Mouse (Mus musculus): ENCODE data around the gene Hcst. TPM values are rescaled to one million over a fixed set of nuclear protein-coding genes. Genes with fewer than 3 reads are reported as not detected.

The Hcst gene
- 0.66 and 0.90 TPM in 2 replicates for polyA plus RNA-seq (2015; fragmentation: Nextera tagmentation; extraction: Ambion mirVana)

DNA sequence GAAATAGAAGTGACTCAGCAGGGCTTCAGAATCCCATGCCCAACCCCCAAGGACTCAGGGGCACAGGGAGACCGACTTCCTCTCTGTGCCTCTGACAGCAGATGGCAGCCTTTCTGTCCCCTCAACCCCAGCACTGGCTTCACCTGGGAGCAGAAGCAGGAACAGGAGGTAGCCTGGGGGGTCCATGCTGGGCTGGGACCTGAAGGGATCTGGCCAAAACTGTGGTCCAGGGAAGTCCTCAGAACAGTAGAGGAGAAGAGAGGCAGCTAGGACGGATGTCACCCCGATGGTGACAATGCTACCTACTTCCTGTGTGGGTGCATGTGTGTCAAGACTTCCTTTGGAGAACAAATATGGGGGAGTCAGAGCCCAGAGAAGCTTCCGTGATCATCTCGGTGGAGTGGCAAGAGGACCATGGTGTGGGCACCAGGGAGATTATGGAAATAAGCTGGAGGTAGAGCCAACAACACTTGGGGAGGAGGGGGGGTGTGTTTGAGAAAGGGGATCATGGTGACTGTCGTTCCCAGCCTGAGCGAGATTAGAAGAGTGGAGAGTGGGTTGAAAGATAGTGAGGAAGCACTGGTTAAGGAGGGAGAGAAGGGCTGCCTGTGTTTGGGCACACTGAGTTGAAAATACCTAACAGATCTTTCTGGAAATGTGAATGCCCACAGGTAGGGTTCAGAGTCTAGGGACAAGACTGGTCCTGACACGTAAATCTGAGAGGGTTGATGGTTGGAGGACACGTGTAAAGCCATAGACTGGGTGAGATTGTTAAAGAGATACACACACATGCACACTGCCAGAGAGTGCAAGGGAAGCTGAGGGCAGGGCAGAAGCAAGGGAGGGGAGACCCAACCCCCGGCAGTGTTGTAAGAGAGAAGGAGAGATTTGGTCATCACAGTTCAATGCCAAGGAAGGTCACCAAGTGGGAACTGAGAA lies at the start of gene Hcst:
Gene Hcst (minus strand): TSS at position 294 of the 939 bp plus-strand sequence.
- no peak within 1 kb of the TSS for H3K4me3 ChIP-seq
- no peak for ATAC-seq (ENCODE audit: extremely low read depth, insufficient number of reproducible peaks, low FRiP score, low TSS enrichment)
- 59% methylated on average over 10 of the region's 10 CpGs for WGBS

GRCm38 (mm10) chr7:30464816-30465300 lies 45.2 kb upstream of the Hcst start:
- no peak for ATAC-seq (ENCODE audit: extremely low read depth, insufficient number of reproducible peaks, low FRiP score, low TSS enrichment)
- no peak overlapping the region for H3K9ac ChIP-seq
- H3K4me1 ChIP-seq: peaks cover 5% of the 10 kb centered on the region; the same call in 1 of the 2 replicates
- H3K9me3 ChIP-seq: no peaks in the 10 kb centered on the region
- no peaks in the 10 kb centered on the region for H3K36me3 ChIP-seq
- no peak overlapping the region for H3K4me2 ChIP-seq
- no peak overlapping the region for H3K27ac ChIP-seq (replicated peaks)
- peaks cover 96% of the 10 kb centered on the region for H3K27me3 ChIP-seq (replicated peaks)
- H3K4me3 ChIP-seq: no peak overlapping the region
- 11% methylated on average over 6 of the region's 6 CpGs for WGBS

More for the DNA sequence above, at the start of gene Hcst:
- Histone ChIP-seq H3K27me3 (replicated peaks) (peaks cover 31% of the 10 kb centered on the region), H3K4me1 (peaks cover 17% of the 10 kb centered on the region), H3K9ac (no peak within 1 kb of the TSS), H3K4me2 (no peak within 1 kb of the TSS), H3K27ac (replicated peaks) (no peak within 1 kb of the TSS), H3K9me3 (peaks cover 7% of the 10 kb centered on the region), H3K36me3 (peaks cover 5% of the 10 kb centered on the region; the same call in 1 of the 2 replicates)

DNA sequence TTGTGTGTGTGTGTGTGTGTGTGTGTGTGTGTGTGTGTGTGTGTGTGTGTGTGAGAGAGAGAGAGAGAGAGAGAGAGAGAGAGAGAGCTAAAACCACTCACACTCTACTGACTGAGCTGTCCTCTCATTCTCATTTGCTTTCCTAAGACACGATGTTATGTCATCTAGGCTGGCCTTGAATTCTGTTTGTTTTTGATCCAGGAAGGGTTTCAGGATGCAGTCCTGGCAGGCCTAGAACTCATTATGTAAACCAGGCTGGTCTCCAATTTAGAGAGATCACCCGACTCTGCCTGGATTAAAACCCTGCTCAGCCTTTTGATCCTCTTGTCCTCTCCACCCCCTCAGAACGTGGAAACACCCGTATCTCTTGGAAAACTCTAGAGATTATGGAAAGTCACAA lies 44.3 kb upstream of the Hcst start:
- no peaks in the 10 kb centered on the region for H3K9me3 ChIP-seq
- no peaks in the 10 kb centered on the region for H3K36me3 ChIP-seq
- WGBS: 21% methylated on average over 4 of the region's 4 CpGs
- H3K4me3 ChIP-seq: no peak overlapping the region
- H3K27me3 ChIP-seq (replicated peaks): peaks cover 97% of the 10 kb centered on the region
- no peak overlapping the region for H3K4me2 ChIP-seq
- no peak overlapping the region for H3K9ac ChIP-seq
- peaks cover 5% of the 10 kb centered on the region; the same call in 1 of the 2 replicates for H3K4me1 ChIP-seq
- no peak for ATAC-seq (ENCODE audit: extremely low read depth, insufficient number of reproducible peaks, low FRiP score, low TSS enrichment)
- no peak overlapping the region for H3K27ac ChIP-seq (replicated peaks)

GRCm38 (mm10) chr7:30463568-30463967 lies 43.9 kb upstream of the Hcst start:
- H3K9me3 ChIP-seq: no peaks in the 10 kb centered on the region
- H3K9ac ChIP-seq: no peak overlapping the region

DNA sequence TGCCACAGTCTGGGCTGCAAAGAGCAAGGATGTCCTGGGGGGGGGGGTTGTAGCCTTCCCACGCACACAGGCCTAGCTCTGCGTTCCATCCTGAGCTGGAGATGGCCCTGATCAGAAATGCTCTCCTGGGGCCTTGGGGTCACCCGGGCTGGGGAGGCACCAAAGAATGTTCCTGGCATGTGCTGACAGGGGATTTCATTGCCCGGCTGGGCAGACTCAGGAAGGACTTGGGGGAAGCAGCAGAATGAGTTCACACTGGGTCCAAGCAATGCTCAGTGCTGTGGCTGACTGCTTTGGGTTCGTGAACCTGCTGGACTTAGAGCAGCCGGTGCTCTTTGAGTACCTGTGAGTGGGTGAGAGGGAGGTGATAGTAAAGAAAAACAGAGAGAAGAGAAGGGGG lies 39.8 kb upstream of the Hcst start:
- H3K4me2 ChIP-seq: no peak overlapping the region
- peaks cover 100% of the 10 kb centered on the region for H3K27me3 ChIP-seq (replicated peaks)
- ATAC-seq (ENCODE audit: extremely low read depth, insufficient number of reproducible peaks, low FRiP score, low TSS enrichment): no peak
- H3K4me1 ChIP-seq: peaks cover 13% of the 10 kb centered on the region
- H3K9me3 ChIP-seq: no peaks in the 10 kb centered on the region
- no peak overlapping the region for H3K9ac ChIP-seq
- H3K4me3 ChIP-seq: no peak overlapping the region
- H3K36me3 ChIP-seq: no peaks in the 10 kb centered on the region
- 28% methylated on average over 6 of the region's 6 CpGs for WGBS
- no peak overlapping the region for H3K27ac ChIP-seq (replicated peaks)

More at GRCm38 (mm10) chr7:30463568-30463967, 43.9 kb upstream of the Hcst start:
- H3K36me3 ChIP-seq: no peaks in the 10 kb centered on the region
- WGBS: 31% methylated on average over 7 of the region's 7 CpGs
- peaks cover 5% of the 10 kb centered on the region; the same call in 1 of the 2 replicates for H3K4me1 ChIP-seq
- no peak for ATAC-seq (ENCODE audit: extremely low read depth, insufficient number of reproducible peaks, low FRiP score, low TSS enrichment)
- H3K4me2 ChIP-seq: no peak overlapping the region
- H3K27ac ChIP-seq (replicated peaks): no peak overlapping the region
- H3K4me3 ChIP-seq: no peak overlapping the region
- peaks cover 100% of the 10 kb centered on the region for H3K27me3 ChIP-seq (replicated peaks)

DNA sequence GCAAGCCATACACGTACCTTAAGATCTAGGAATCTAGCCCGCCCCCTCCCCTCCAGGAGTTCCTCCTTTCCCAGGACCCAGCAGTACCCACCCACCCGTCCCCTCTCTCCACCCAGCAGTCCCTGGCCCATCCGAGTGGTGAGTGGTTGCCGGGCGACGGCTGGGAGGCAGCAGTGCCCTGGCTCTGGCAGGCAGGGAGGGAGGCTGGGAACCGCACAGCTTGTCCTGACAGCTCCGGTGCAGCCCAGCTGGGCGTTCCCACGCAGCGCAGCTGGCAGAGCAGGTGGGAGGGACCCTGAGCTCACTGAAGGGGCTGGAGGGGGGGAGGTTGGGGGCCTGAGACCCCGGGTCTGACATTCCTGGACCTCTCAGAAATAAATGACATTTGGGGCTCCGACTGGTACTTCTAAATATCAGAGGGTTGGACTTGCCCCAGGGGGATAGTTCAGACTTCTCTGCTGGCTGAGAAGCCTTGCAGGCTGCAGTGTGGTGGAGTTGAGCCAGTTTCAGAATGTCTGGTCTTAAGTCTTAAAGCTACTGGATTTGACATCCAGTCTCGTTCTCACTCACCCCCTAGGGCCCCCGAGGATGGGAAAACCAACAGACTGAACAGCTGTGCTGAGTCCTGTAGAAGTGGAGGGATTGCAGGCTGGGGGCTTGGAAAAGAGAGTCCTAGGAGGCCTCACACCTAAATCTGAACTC lies 38.1 kb upstream of the Hcst start, which contains the start of the genes Kirrel2 and Nphs1:
Gene Kirrel2 (minus strand): TSS at position 62 of the 702 bp plus-strand sequence.
Gene Nphs1 (plus strand): TSS at position 687 of the 702 bp plus-strand sequence.
- 4% methylated on average over 16 of the region's 16 CpGs for WGBS
- no peak for ATAC-seq (ENCODE audit: extremely low read depth, insufficient number of reproducible peaks, low FRiP score, low TSS enrichment)
- peak within 1 kb of the TSS; percentile 27 for H3K4me3 ChIP-seq

GRCm38 (mm10) chr7:30456911-30457628 lies 37.4 kb upstream of the Hcst start:
- no peaks in the 10 kb centered on the region for H3K9me3 ChIP-seq
- no peaks in the 10 kb centered on the region for H3K36me3 ChIP-seq
- ATAC-seq (ENCODE audit: extremely low read depth, insufficient number of reproducible peaks, low FRiP score, low TSS enrichment): no peak
- no peak overlapping the region for H3K9ac ChIP-seq
- WGBS: under 1% methylated on average over 31 of the region's 31 CpGs
- no peak overlapping the region for H3K27ac ChIP-seq (replicated peaks)
- peak overlapping the region; percentile 46 for H3K4me2 ChIP-seq
- H3K4me1 ChIP-seq: peaks cover 17% of the 10 kb centered on the region
- peak overlapping the region; percentile 27 for H3K4me3 ChIP-seq
- H3K27me3 ChIP-seq (replicated peaks): peaks cover 100% of the 10 kb centered on the region

More for the DNA sequence above, 38.1 kb upstream of the Hcst start, which contains the start of the genes Kirrel2 and Nphs1:
- no peak within 1 kb of the TSS for H3K27ac ChIP-seq (replicated peaks)
- peaks cover 17% of the 10 kb centered on the region for H3K4me1 ChIP-seq
- H3K4me2 ChIP-seq: peak within 1 kb of the TSS; percentile 46
- H3K36me3 ChIP-seq: no peaks in the 10 kb centered on the region
- H3K9ac ChIP-seq: no peak within 1 kb of the TSS
- peaks cover 100% of the 10 kb centered on the region for H3K27me3 ChIP-seq (replicated peaks)
- H3K9me3 ChIP-seq: no peaks in the 10 kb centered on the region

DNA sequence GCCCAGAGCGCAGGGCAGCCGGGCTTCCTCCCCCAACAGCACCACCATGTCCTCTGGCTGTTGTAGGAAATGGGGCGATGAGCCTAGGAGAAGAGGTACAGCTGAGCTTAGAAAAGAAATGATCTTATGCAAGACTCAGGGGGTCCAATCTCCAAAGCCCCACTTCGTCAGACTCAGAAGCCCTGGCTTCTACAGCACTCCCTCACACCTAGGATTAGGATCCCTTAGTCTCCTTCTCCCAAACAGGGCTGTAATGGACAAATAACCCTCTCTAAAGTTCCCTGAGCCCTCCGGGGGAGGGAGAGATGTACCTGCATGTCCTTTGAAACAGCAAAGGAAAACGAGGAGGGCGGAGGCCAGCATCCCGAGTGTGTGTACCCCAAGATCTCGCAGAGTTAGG lies 36.8 kb upstream of the Hcst start:
- peak overlapping the region; percentile 46 for H3K4me2 ChIP-seq
- peak overlapping the region; percentile 27 for H3K4me3 ChIP-seq
- 2% methylated on average over 9 of the region's 9 CpGs for WGBS
- no peak overlapping the region for H3K27ac ChIP-seq (replicated peaks)
- H3K4me1 ChIP-seq: peaks cover 17% of the 10 kb centered on the region
- peaks cover 100% of the 10 kb centered on the region for H3K27me3 ChIP-seq (replicated peaks)
- H3K9ac ChIP-seq: no peak overlapping the region
- H3K36me3 ChIP-seq: no peaks in the 10 kb centered on the region
- ATAC-seq (ENCODE audit: extremely low read depth, insufficient number of reproducible peaks, low FRiP score, low TSS enrichment): no peak
- H3K9me3 ChIP-seq: no peaks in the 10 kb centered on the region

DNA sequence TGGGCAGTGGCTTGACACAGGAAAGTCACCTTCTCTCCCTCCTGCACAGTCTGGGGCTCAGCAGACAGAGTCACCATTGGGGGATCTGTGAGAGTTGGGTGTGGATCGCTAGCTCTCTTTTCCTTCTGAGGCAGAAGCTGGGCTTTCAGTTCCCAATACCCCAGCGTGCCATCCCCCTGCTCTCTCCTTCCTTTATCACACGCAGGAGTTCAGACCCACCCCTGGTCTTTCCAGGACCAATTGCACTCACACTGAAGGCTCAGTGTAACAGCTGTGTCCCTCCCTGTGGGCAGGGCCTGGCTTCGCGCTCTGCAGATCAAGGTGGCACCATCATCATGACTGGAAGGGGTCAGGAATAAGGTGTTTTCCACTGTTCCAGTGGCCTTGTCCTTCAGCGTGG lies 34.6 kb upstream of the Hcst start:
- H3K4me3 ChIP-seq: peak overlapping the region; percentile 26

GRCm38 (mm10) chr7:30453766-30454165 lies 34.1 kb upstream of the Hcst start:
- H3K27me3 ChIP-seq (replicated peaks): peaks cover 93% of the 10 kb centered on the region
- H3K27ac ChIP-seq (replicated peaks): no peak overlapping the region
- peak overlapping the region; percentile 39 for H3K4me2 ChIP-seq
- peak overlapping the region; percentile 26 for H3K4me3 ChIP-seq
- H3K9ac ChIP-seq: no peak overlapping the region
- H3K9me3 ChIP-seq: no peaks in the 10 kb centered on the region
- 3% methylated on average over 25 of the region's 25 CpGs for WGBS
- peaks cover 17% of the 10 kb centered on the region for H3K4me1 ChIP-seq
- no peaks in the 10 kb centered on the region for H3K36me3 ChIP-seq
- ATAC-seq (ENCODE audit: extremely low read depth, insufficient number of reproducible peaks, low FRiP score, low TSS enrichment): no peak

More for the DNA sequence above, 34.6 kb upstream of the Hcst start:
- Histone ChIP-seq H3K4me2 (0 out of 2 replicates have a peak overlapping the region, but pooled peaks have one; percentile 39), H3K9me3 (no peaks in the 10 kb centered on the region), H3K4me1 (peaks cover 17% of the 10 kb centered on the region), H3K9ac (no peak overlapping the region), H3K27ac (replicated peaks) (no peak overlapping the region), H3K36me3 (no peaks in the 10 kb centered on the region), H3K27me3 (replicated peaks) (peaks cover 98% of the 10 kb centered on the region)
- ATAC-seq (ENCODE audit: extremely low read depth, insufficient number of reproducible peaks, low FRiP score, low TSS enrichment): no peak
- WGBS: 17% methylated on average over 6 of the region's 6 CpGs

All from heart, embryonic 13.5 days (tissue).